Mouse (Mus musculus): ENCODE results near the gene Rps3.

Gene Rps3

GRCm38 (mm10) chr7:99444012-99444411 lies 39.5 kb downstream of the Rps3 start:
- DNase-seq (ENCODE audit: extremely low spot score, low read depth, low spot score): no peak

GRCm38 (mm10) chr7:99443164-99443563 lies 40.4 kb downstream of the Rps3 start:
- DNase-seq (ENCODE audit: extremely low spot score, low read depth, low spot score): no peak

GRCm38 (mm10) chr7:99441534-99442072 lies 41.9 kb downstream of the Rps3 start:
- DNase-seq (ENCODE audit: extremely low spot score, low read depth, low spot score): no peak

GRCm38 (mm10) chr7:99438881-99439280 lies 44.7 kb downstream of the Rps3 start:
- no peak for DNase-seq (ENCODE audit: extremely low spot score, low read depth, low spot score)

GRCm38 (mm10) chr7:99436530-99436929 lies 47.0 kb downstream of the Rps3 start:
- no peak for DNase-seq (ENCODE audit: extremely low spot score, low read depth, low spot score)

- DNase-seq (ENCODE audit: extremely low spot score, low read depth, low spot score): no peak
Measured at GRCm38 (mm10) chr7:99434672-99435250, 48.8 kb downstream of the Rps3 start.

GRCm38 (mm10) chr7:99432863-99433262 lies 50.7 kb downstream of the Rps3 start:
- DNase-seq (ENCODE audit: extremely low spot score, low read depth, low spot score): no peak

GRCm38 (mm10) chr7:99432248-99432647 lies 51.3 kb downstream of the Rps3 start:
- DNase-seq (ENCODE audit: extremely low spot score, low read depth, low spot score): no peak

- no peak for DNase-seq (ENCODE audit: extremely low spot score, low read depth, low spot score)
Measured at GRCm38 (mm10) chr7:99430246-99430645, 53.3 kb downstream of the Rps3 start.

GRCm38 (mm10) chr7:99429786-99430185 lies 53.8 kb downstream of the Rps3 start:
- no peak for DNase-seq (ENCODE audit: extremely low spot score, low read depth, low spot score)

- DNase-seq (ENCODE audit: extremely low spot score, low read depth, low spot score): no peak
Measured at GRCm38 (mm10) chr7:99428836-99429235, 54.7 kb downstream of the Rps3 start.

- DNase-seq (ENCODE audit: extremely low spot score, low read depth, low spot score): no peak
Measured at GRCm38 (mm10) chr7:99427987-99428386, 55.6 kb downstream of the Rps3 start.
